Mouse (Mus musculus): ENCODE results near the gene Otog. TPM values are rescaled to one million over a fixed set of nuclear protein-coding genes. Genes with fewer than 3 reads are reported as not detected.
A peak's percentile ranks its signal among the peaks of the same experiment; 100 is the strongest.

The Otog gene
- polyA plus RNA-seq, 1 experiment from 2014 or later = not detected

DNA sequence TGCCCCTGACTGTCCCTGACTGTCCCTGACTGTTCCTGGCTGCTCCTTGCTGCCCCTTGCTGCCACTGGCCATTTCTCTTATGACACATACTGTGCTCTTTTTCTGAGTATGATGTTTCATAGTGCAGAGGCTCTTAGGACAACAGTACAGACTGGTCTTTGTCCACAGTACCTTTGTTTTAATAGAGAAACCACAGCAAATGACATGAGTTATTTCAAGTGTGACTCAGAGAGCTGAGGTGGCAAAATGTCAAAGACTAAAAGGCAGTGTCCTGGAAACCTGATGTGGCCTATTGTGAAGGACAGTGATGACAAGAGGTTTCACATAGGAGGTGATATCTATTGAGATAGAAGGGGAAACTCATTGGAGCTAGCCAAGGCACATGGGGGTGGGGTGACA is 6.1 kb downstream of the Otog start:
- Histone ChIP-seq H3K36me3 (ENCODE audit: control insufficient read depth, insufficient read depth, low read length) (no peaks in the 10 kb centered on the region), H3K4me3 (ENCODE audit: low read depth, low read length) (no peak overlapping the region), H3K9me3 (replicated peaks; ENCODE audit: control insufficient read depth, low read length) (no peaks in the 10 kb centered on the region), H3K27ac (ENCODE audit: low read depth, low read length) (no peak overlapping the region), H3K4me2 (no peak overlapping the region), H3K9ac (ENCODE audit: low read depth, low read length) (no peak overlapping the region), H3K27me3 (ENCODE audit: control insufficient read depth, insufficient read depth, low read length) (no peaks in the 10 kb centered on the region), H3K4me1 (ENCODE audit: control insufficient read depth, insufficient read depth, low read length) (0 out of 2 replicates have a peak, but pooled peaks cover 3% of the 10 kb centered on the region)
- no peak for ATAC-seq (replicated peaks; ENCODE audit: insufficient number of reproducible peaks, low FRiP score, low TSS enrichment)

DNA sequence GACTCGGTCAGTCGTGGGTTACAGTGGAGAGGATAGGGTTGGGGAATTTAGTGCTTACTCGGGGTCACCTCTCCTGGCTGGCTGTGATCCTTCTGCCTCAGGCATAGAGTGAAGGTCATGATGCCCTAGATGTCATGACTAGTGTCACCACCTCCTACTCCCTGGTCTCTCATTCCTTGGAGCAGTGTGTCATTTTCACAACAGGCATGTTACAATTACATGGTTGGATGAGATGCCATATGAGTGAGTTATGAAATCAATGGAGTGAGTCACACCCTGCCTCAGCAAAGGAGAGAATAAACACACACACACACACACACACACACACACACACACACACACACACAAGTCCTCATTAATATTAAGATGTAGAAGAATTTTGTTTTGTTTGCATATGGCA is 6.8 kb downstream of the Otog start:
- H3K27me3 ChIP-seq (ENCODE audit: control insufficient read depth, insufficient read depth, low read length) = no peaks in the 10 kb centered on the region; the same call in 1 of the 2 replicates
- H3K4me2 ChIP-seq = no peak overlapping the region

GRCm38 (mm10) chr7:46251841-46252240 is 11.1 kb downstream of the Otog start:
- no peak for ATAC-seq (replicated peaks; ENCODE audit: insufficient number of reproducible peaks, low FRiP score, low TSS enrichment)
- H3K27ac ChIP-seq (ENCODE audit: low read depth, low read length) = no peak overlapping the region
- no peak overlapping the region for H3K4me3 ChIP-seq (ENCODE audit: low read depth, low read length)
- 0 out of 2 replicates have a peak, but pooled peaks cover 3% of the 10 kb centered on the region for H3K4me1 ChIP-seq (ENCODE audit: control insufficient read depth, insufficient read depth, low read length)
- H3K4me2 ChIP-seq = no peak overlapping the region
- H3K27me3 ChIP-seq (ENCODE audit: control insufficient read depth, insufficient read depth, low read length) = no peaks in the 10 kb centered on the region; the same call in 1 of the 2 replicates
- no peak overlapping the region for H3K9ac ChIP-seq (ENCODE audit: low read depth, low read length)
- H3K9me3 ChIP-seq (replicated peaks; ENCODE audit: control insufficient read depth, low read length) = no peaks in the 10 kb centered on the region
- H3K36me3 ChIP-seq (ENCODE audit: control insufficient read depth, insufficient read depth, low read length) = no peaks in the 10 kb centered on the region
- WGBS (ENCODE audit: insufficient replicate concordance) = 75% methylated on average over 4 of the region's 4 CpGs

More for the DNA sequence above, 6.8 kb downstream of the Otog start:
- Histone ChIP-seq H3K9me3 (replicated peaks; ENCODE audit: control insufficient read depth, low read length) (no peaks in the 10 kb centered on the region), H3K36me3 (ENCODE audit: control insufficient read depth, insufficient read depth, low read length) (no peaks in the 10 kb centered on the region), H3K27ac (ENCODE audit: low read depth, low read length) (no peak overlapping the region), H3K4me3 (ENCODE audit: low read depth, low read length) (no peak overlapping the region), H3K9ac (ENCODE audit: low read depth, low read length) (no peak overlapping the region), H3K4me1 (ENCODE audit: control insufficient read depth, insufficient read depth, low read length) (0 out of 2 replicates have a peak, but pooled peaks cover 3% of the 10 kb centered on the region)
- ATAC-seq (replicated peaks; ENCODE audit: insufficient number of reproducible peaks, low FRiP score, low TSS enrichment) = no peak
- 83% methylated on average over 3 of the region's 3 CpGs for WGBS (ENCODE audit: insufficient replicate concordance)

DNA sequence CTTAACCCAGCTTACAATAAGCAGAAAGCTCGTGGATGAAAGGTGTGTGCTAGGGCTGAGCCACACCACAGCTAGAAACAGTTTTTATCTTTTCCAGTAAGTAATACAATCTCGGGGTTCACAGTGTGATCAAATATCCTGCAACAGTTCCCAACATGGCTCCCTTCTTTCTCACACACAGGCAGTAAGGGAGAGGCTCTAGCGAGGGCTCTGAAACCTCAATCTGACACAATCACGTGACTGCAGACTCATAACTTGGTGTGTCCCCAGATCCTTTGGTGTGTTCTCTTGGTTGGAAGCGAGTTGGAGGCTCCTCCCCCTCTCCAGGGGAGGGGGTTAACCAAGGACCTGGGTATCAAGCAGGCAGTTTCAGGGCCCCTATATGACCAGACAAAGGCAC is 35.4 kb downstream of the Otog start:
- 61% methylated on average over 5 of the region's 5 CpGs for WGBS (ENCODE audit: insufficient replicate concordance)
- Histone ChIP-seq H3K4me2 (no peak overlapping the region), H3K4me1 (ENCODE audit: control insufficient read depth, insufficient read depth, low read length) (no peaks in the 10 kb centered on the region), H3K9me3 (replicated peaks; ENCODE audit: control insufficient read depth, low read length) (no peaks in the 10 kb centered on the region), H3K27ac (ENCODE audit: low read depth, low read length) (no peak overlapping the region), H3K36me3 (ENCODE audit: control insufficient read depth, insufficient read depth, low read length) (no peaks in the 10 kb centered on the region), H3K27me3 (ENCODE audit: control insufficient read depth, insufficient read depth, low read length) (peaks cover 11% of the 10 kb centered on the region; the same call in 1 of the 2 replicates), H3K4me3 (ENCODE audit: low read depth, low read length) (no peak overlapping the region), H3K9ac (ENCODE audit: low read depth, low read length) (no peak overlapping the region)
- ATAC-seq (replicated peaks; ENCODE audit: insufficient number of reproducible peaks, low FRiP score, low TSS enrichment) = no peak

- H3K27ac ChIP-seq (ENCODE audit: low read depth, low read length) = no peak overlapping the region
- H3K27me3 ChIP-seq (ENCODE audit: control insufficient read depth, insufficient read depth, low read length) = peaks cover 38% of the 10 kb centered on the region
- H3K4me1 ChIP-seq (ENCODE audit: control insufficient read depth, insufficient read depth, low read length) = no peaks in the 10 kb centered on the region
- no peak overlapping the region for H3K4me2 ChIP-seq
- no peak for ATAC-seq (replicated peaks; ENCODE audit: insufficient number of reproducible peaks, low FRiP score, low TSS enrichment)
- H3K9me3 ChIP-seq (replicated peaks; ENCODE audit: control insufficient read depth, low read length) = no peaks in the 10 kb centered on the region
- H3K36me3 ChIP-seq (ENCODE audit: control insufficient read depth, insufficient read depth, low read length) = no peaks in the 10 kb centered on the region
- H3K9ac ChIP-seq (ENCODE audit: low read depth, low read length) = no peak overlapping the region
- no peak overlapping the region for H3K4me3 ChIP-seq (ENCODE audit: low read depth, low read length)
- WGBS (ENCODE audit: insufficient replicate concordance) = 18% methylated on average over 6 of the region's 6 CpGs
Observed at GRCm38 (mm10) chr7:46279946-46280345, 39.2 kb downstream of the Otog start.

- no peak for ATAC-seq (replicated peaks; ENCODE audit: insufficient number of reproducible peaks, low FRiP score, low TSS enrichment)
- Histone ChIP-seq H3K9ac (ENCODE audit: low read depth, low read length) (no peak overlapping the region), H3K4me2 (no peak overlapping the region), H3K4me3 (ENCODE audit: low read depth, low read length) (no peak overlapping the region), H3K27ac (ENCODE audit: low read depth, low read length) (no peak overlapping the region), H3K9me3 (replicated peaks; ENCODE audit: control insufficient read depth, low read length) (no peaks in the 10 kb centered on the region), H3K27me3 (ENCODE audit: control insufficient read depth, insufficient read depth, low read length) (peaks cover 47% of the 10 kb centered on the region), H3K4me1 (ENCODE audit: control insufficient read depth, insufficient read depth, low read length) (no peaks in the 10 kb centered on the region), H3K36me3 (ENCODE audit: control insufficient read depth, insufficient read depth, low read length) (no peaks in the 10 kb centered on the region)
Observed at GRCm38 (mm10) chr7:46280896-46281295, 40.1 kb downstream of the Otog start.

DNA sequence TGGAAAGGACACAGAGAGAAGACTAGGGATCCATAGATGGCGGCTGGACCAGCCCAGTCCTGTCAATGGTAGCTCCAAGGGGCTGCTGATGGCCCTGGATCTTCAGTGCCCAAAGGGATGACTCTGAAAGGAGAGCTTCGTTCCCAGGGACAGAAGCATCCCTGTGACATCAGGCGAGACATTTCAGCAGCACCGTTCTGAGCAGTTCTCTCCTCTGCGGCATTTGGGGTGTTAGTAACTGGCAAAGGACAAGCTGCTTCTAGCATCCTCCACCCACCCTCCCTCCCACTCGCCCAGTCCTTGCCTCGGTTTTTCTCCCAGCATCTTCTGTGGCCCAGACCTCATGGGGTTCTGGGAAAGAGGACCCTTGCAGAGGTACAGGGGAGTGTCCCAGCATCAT is 41.5 kb downstream of the Otog start:
- WGBS (ENCODE audit: insufficient replicate concordance) = 53% methylated on average over 7 of the region's 7 CpGs
- Histone ChIP-seq H3K9ac (ENCODE audit: low read depth, low read length) (no peak overlapping the region), H3K27ac (ENCODE audit: low read depth, low read length) (no peak overlapping the region), H3K4me3 (ENCODE audit: low read depth, low read length) (no peak overlapping the region), H3K9me3 (replicated peaks; ENCODE audit: control insufficient read depth, low read length) (no peaks in the 10 kb centered on the region), H3K27me3 (ENCODE audit: control insufficient read depth, insufficient read depth, low read length) (peaks cover 51% of the 10 kb centered on the region), H3K36me3 (ENCODE audit: control insufficient read depth, insufficient read depth, low read length) (no peaks in the 10 kb centered on the region), H3K4me2 (no peak overlapping the region), H3K4me1 (ENCODE audit: control insufficient read depth, insufficient read depth, low read length) (no peaks in the 10 kb centered on the region)
- no peak for ATAC-seq (replicated peaks; ENCODE audit: insufficient number of reproducible peaks, low FRiP score, low TSS enrichment)

DNA sequence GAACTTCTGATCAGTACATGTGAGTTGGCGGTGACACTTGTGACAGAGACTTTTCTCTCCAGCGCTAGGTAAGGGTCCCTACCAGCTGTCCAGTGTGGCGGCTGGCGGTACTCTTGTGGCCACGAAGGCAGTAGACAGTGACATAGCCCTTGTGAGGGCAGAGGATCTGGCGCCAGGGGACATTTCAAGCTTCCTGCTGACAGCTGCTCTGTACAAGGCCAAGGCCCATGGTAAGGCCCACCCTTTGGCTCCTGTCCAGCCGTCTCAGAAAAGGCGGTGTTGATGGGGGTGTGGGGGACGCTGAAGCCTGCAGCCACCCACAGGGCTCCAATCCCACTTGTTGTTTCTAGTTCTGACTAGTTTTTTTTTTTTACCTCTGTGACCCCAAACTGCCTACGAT is 42.9 kb downstream of the Otog start:
- H3K27me3 ChIP-seq (ENCODE audit: control insufficient read depth, insufficient read depth, low read length) = peaks cover 61% of the 10 kb centered on the region
- 73% methylated on average over 10 of the region's 10 CpGs for WGBS (ENCODE audit: insufficient replicate concordance)
- H3K4me2 ChIP-seq = no peak overlapping the region
- no peak overlapping the region for H3K9ac ChIP-seq (ENCODE audit: low read depth, low read length)
- 0 out of 2 replicates have a peak, but pooled peaks have one; percentile 22 for ATAC-seq (replicated peaks; ENCODE audit: insufficient number of reproducible peaks, low FRiP score, low TSS enrichment)
- H3K36me3 ChIP-seq (ENCODE audit: control insufficient read depth, insufficient read depth, low read length) = no peaks in the 10 kb centered on the region
- H3K9me3 ChIP-seq (replicated peaks; ENCODE audit: control insufficient read depth, low read length) = no peaks in the 10 kb centered on the region
- no peak overlapping the region for H3K27ac ChIP-seq (ENCODE audit: low read depth, low read length)
- no peak overlapping the region for H3K4me3 ChIP-seq (ENCODE audit: low read depth, low read length)
- no peaks in the 10 kb centered on the region for H3K4me1 ChIP-seq (ENCODE audit: control insufficient read depth, insufficient read depth, low read length)

DNA sequence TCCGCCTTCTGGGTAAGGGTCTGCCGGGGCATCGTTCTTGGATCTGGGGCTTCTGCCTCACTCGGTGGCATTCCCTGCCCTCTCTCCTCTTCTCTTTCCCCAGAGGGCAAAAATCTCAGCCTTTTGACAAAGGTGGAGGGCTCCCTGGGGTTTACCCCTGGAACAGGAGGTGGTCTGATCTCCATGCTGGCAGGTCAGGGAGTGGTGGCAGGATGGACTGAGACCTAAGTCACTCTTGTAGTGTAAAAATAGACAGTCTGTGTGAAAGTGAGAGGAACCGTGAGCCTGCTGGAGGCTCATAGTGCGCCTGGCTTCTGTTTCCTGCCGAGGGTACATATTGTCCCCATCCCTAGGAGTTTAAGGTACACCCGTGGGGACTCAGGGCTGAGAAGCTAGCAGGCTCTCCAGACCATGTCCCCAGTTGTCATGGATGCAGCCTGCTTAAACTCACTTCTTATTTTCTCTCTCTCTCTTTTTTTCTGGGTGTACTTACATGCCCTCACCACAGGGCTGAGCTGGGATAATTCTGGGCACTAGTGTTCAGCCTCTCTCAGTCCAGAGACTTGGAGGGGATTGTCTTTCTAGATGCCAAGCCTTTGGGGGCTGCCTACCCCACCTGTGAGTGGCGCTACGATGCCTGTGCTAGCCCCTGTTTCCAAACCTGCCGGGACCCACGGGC is 44.5 kb downstream of the Otog start:
- peaks cover 72% of the 10 kb centered on the region for H3K27me3 ChIP-seq (ENCODE audit: control insufficient read depth, insufficient read depth, low read length)
- ATAC-seq (replicated peaks; ENCODE audit: insufficient number of reproducible peaks, low FRiP score, low TSS enrichment) = no peak

More for the DNA sequence above, 44.5 kb downstream of the Otog start:
- Histone ChIP-seq H3K9ac (ENCODE audit: low read depth, low read length) (no peak overlapping the region), H3K4me2 (no peak overlapping the region), H3K9me3 (replicated peaks; ENCODE audit: control insufficient read depth, low read length) (no peaks in the 10 kb centered on the region), H3K36me3 (ENCODE audit: control insufficient read depth, insufficient read depth, low read length) (no peaks in the 10 kb centered on the region), H3K4me3 (ENCODE audit: low read depth, low read length) (no peak overlapping the region), H3K4me1 (ENCODE audit: control insufficient read depth, insufficient read depth, low read length) (no peaks in the 10 kb centered on the region), H3K27ac (ENCODE audit: low read depth, low read length) (no peak overlapping the region)
- WGBS (ENCODE audit: insufficient replicate concordance) = 76% methylated on average over 12 of the region's 12 CpGs
